Mouse (Mus musculus) kidney, embryonic 14.5 days (tissue): ENCODE measurements around the gene Urb2. TPM values are rescaled to one million over a fixed set of nuclear protein-coding genes. Genes with fewer than 3 reads are reported as not detected.

Experiments used
- microRNA counts: library from miRNA; unstranded; fragments of <30 nt; microRNA quantifications from one replicate; lab custom pipeline; 2017
- microRNA-seq: library from miRNA; unstranded; fragments of <30 nt; microRNA quantifications from one replicate; pipeline ENCODE4, GENCODE M21; 2016
- polyA plus RNA-seq: library from polyadenylated mRNA; unstranded; fragments of >200 nt; fragmentation: Nextera tagmentation; extraction: Ambion mirVana; gene quantifications from 2 replicates; pipeline ENCODE4 v1.2.1, GENCODE M21; 2014

Urb2 gene
- polyA plus RNA-seq, 1 experiment from 2014 or later = 10.2 TPM

MicroRNAs encoded within 50 kb of the gene (microRNA counts, 519-probe panel; counts per million panel counts)
- microRNA mmu-miR-1967 (lab: Ali Mortazavi, UCI) = not detected

Small RNA genes within 50 kb of the gene (microRNA-seq; reads per million reads assigned to microRNA genes)
- not detected for gene Mir1967

Other genes starting within 250 kb of the Urb2 start
- gene Rab4a, start 215.5 kb upstream of the Urb2 start, polyA plus RNA-seq = 33.3 and 45.3 TPM in 2 replicates
- 2.7 and 4.0 TPM in 2 replicates for gene Ccsap, start 161.3 kb upstream of the Urb2 start, polyA plus RNA-seq
- gene Acta1, start 126.8 kb upstream of the Urb2 start, polyA plus RNA-seq = 1.3 and 2.9 TPM in 2 replicates
- 31.8 and 55.0 TPM in 2 replicates for gene Nup133, start 72.2 kb upstream of the Urb2 start, polyA plus RNA-seq
- gene Abcb10, start 38.4 kb upstream of the Urb2 start, polyA plus RNA-seq = 9.1 and 17.1 TPM in 2 replicates
- 29.6 and 53.3 TPM in 2 replicates for gene Taf5l, start 111 bp upstream of the Urb2 start, polyA plus RNA-seq
- 41.6 and 57.7 TPM in 2 replicates for gene Galnt2, start 209.9 kb downstream of the Urb2 start, polyA plus RNA-seq